Mouse (Mus musculus) stomach, embryonic 14.5 days (tissue): ENCODE data around the gene Vash2. TPM values are rescaled to one million over a fixed set of nuclear protein-coding genes. Genes with fewer than 3 reads are reported as not detected.
"Not testable (repeated sequence)": the region's sequence is repeated elsewhere in the genome, so short reads cannot be mapped to it uniquely, and the experiment has no call there.

Source experiments
- ATAC-seq: fragments of 200-750 bp; cut with Nextera tagmentation; 2 replicates; pipeline ENCODE4 v1.8.0; 2017; ENCODE audit warnings: low read depth, moderate TSS enrichment; ENCODE audit not compliant: insufficient number of reproducible peaks, insufficient read depth, low FRiP score
- H3K27ac ChIP-seq: fragments of 300-500 bp; sonication (generic); 2 replicates; pipeline ENCODE4 v1.5.1; 2014; ENCODE audit warnings: mild to moderate bottlenecking, low read length, moderate library complexity, mixed read lengths
- H3K27me3 ChIP-seq: fragments of 300-500 bp; sonication (generic); 2 replicates; pipeline ENCODE4 v1.6.1; 2014; ENCODE audit warnings: low read length, control low read depth, mixed read lengths; ENCODE audit not compliant: control insufficient read depth, insufficient read depth
- H3K36me3 ChIP-seq: fragments of 300-500 bp; sonication (generic); 2 replicates; pipeline ENCODE4 v1.6.1; 2014; ENCODE audit warnings: mild to moderate bottlenecking, control low read depth, low read length, moderate library complexity, mixed read lengths; ENCODE audit not compliant: control insufficient read depth, insufficient read depth
- H3K4me1 ChIP-seq: fragments of 300-500 bp; sonication (generic); 2 replicates; pipeline ENCODE4 v1.6.1; 2014; ENCODE audit warnings: low read length, control low read depth, mixed read lengths; ENCODE audit not compliant: control insufficient read depth, insufficient read depth
- H3K4me2 ChIP-seq: fragments of 300-500 bp; sonication (generic); replicated peaks from 2 replicates; pipeline ENCODE4 v1.6.1; 2014; ENCODE audit warnings: low read depth, low read length, control low read depth
- H3K4me3 ChIP-seq: fragments of 300-500 bp; sonication (generic); 2 replicates; pipeline ENCODE4 v1.5.1; 2014; ENCODE audit warnings: low read depth, low read length, control low read depth
- H3K9ac ChIP-seq: fragments of 300-500 bp; sonication (generic); replicated peaks from 2 replicates; pipeline ENCODE4 v1.6.1; 2014; ENCODE audit warnings: low read depth, mild to moderate bottlenecking, control low read depth, low read length, moderate library complexity, mixed read lengths
- H3K9me3 ChIP-seq: fragments of 300-500 bp; sonication (generic); 2 replicates; pipeline ENCODE4 v1.6.1; 2016; ENCODE audit warnings: low read depth, low read length, control low read depth; ENCODE audit not compliant: control insufficient read depth
- WGBS: fragments of 180-500 bp; shearing (Covaris S2); extraction: QIAGEN DNeasy Blood & Tissue Kit; methylation state at CpG from one replicate; pipeline ENCODE4 v1.1.7; 2014; 5-methylcytosine and 5-hydroxymethylcytosine counted together
- polyA plus RNA-seq: library from polyadenylated mRNA; unstranded; fragments of >200 nt; fragmentation: Nextera tagmentation; extraction: Ambion mirVana; gene quantifications from 2 replicates; pipeline ENCODE4 v1.2.1, GENCODE M21; 2014

Gene Vash2
- 33.5 and 35.3 TPM in 2 replicates for polyA plus RNA-seq

DNA sequence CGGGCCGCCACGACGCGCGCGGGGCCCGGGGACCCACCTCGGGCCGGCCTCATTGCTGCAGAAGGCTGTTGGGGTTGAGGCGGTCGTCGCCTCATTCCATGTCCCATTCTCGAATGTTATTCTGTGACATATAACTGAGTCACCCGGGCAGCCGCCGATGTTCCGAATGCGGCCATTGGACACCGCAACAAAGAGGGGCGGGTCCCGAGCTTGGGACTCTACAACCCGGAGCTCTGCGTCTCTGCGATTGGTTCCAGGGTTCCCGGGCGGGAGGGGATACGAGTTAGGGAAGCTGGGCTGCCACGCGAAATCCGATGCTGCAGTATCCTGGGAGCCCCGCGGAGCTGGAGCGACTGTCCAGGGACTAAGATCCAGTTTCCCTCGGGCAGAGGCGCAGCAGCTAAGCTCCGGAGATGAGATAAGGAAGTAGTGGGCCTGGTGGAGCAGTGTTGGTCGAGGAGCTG lies at the start of gene Vash2:
Gene Vash2, minus strand, starts transcription at position 197 of the 464 bp plus-strand sequence.
- H3K4me1 ChIP-seq: peaks cover 11% of the 10 kb centered on the region
- no peaks in the 10 kb centered on the region for H3K27me3 ChIP-seq
- ATAC-seq: peak; percentile 96
- peak within 1 kb of the TSS; percentile 68 for H3K4me3 ChIP-seq
- H3K9ac ChIP-seq: peak within 1 kb of the TSS; percentile 84
- under 1% methylated on average over 31 of the region's 38 CpGs for WGBS
- no peaks in the 10 kb centered on the region for H3K9me3 ChIP-seq
- peak within 1 kb of the TSS; percentile 80 for H3K4me2 ChIP-seq
- H3K27ac ChIP-seq: peak within 1 kb of the TSS; percentile 88
- peaks cover 2% of the 10 kb centered on the region; the same call in 1 of the 2 replicates for H3K36me3 ChIP-seq

DNA sequence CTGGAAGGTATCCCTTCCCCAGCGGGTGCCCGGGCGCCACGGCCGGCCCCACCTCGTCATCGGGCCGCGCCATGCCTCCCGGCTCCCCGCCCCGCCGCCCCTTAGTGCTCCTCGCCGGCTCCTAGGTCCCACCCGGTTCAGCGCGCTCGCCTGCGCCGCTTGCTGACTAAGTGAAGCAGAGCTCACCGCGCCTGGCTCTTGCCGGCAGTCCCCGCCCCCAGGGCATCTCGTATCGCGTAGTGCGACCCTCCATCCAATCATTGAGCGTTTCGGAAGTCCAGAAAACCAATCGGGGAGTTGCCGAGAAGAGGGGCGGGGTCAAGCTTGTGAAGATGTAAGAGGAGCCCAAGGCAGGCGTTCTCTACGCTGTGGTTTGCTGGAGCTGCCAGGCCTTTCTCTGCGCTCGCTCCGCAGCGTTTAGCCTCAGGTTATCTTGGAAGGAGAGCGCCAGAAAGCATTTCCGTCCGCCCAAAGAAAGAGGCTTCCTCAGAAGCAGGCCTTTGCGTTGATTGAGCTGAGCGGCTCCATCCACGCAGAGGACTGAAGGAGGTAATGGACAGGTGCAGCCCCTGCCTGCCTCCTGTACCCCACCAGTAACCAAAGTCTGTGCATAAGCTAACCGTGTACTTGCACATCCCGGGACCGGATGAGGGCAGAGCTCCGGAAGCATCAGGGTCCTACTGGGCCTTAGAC lies 47.1 kb upstream of the Vash2 start, which contains the start of gene Flvcr1:
Gene Flvcr1, minus strand, starts transcription at position 138 of the 693 bp plus-strand sequence.
- Histone ChIP-seq H3K4me1 (peaks cover 12% of the 10 kb centered on the region), H3K9ac (peak within 1 kb of the TSS; percentile 54), H3K4me3 (peak within 1 kb of the TSS; percentile 61), H3K4me2 (peak within 1 kb of the TSS; percentile 73), H3K36me3 (no peaks in the 10 kb centered on the region), H3K27ac (peak within 1 kb of the TSS; percentile 90), H3K27me3 (no peaks in the 10 kb centered on the region), H3K9me3 (no peaks in the 10 kb centered on the region)
- ATAC-seq: peak; percentile 98
- WGBS: under 1% methylated on average over 45 of the region's 50 CpGs

DNA sequence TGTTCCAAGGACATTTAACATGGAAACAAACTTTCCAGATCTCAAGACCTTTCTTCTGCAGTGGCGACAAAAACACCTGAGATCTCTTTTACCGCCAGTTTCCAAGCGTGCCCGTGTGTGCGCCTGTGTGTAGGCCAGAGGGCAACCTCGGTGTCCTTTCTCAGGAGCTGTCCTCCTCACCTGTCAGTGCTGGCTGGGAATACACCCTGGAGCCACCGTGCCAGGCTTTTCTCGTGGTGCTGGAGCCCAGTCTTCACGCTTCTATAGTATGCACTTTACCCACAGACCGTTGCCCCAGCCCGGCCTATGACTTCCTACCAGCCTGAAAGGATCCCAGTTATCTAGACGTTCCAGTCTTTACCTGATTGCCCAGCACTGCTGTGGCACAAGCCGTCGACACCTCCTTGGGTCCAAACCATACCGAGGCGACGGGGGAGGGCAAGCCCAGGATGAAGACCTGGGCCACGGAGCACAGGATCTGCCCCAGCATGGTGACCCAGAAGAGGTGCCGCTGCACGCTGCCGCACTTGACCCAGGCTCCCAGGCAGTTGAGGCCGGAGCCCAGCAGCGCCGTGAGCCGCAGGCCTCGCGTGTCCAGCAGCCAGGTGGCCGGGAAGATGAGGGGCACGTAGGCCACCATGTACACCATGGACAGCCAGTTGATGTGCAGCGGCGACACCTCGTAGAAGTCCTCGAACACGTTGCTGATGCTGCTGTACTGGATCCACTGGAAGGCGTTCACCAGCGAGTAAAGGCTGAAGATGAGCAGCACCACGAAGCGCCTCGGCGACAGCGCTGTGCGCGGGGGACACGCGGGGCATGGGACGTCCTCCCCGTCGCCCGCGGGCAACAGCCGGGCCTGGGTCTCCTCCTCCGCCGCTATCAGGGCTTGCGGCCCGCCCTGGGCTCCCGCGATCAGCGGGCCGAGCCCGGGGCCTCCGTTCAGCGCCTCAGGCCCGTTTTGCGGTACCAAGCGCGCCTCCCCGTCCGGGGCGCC lies 46.2 kb upstream of the Vash2 start:
- Histone ChIP-seq H3K9me3 (no peaks in the 10 kb centered on the region), H3K27ac (peak overlapping the region; percentile 52; the same call in 1 of the 2 replicates), H3K9ac (peak overlapping the region; percentile 54), H3K36me3 (no peaks in the 10 kb centered on the region), H3K4me2 (peak overlapping the region; percentile 73), H3K4me1 (peaks cover 12% of the 10 kb centered on the region), H3K27me3 (no peaks in the 10 kb centered on the region), H3K4me3 (peak overlapping the region; percentile 61)
- 3% methylated on average over 61 of the region's 69 CpGs for WGBS
- peak; percentile 10; the same call in 1 of the 2 replicates for ATAC-seq

DNA sequence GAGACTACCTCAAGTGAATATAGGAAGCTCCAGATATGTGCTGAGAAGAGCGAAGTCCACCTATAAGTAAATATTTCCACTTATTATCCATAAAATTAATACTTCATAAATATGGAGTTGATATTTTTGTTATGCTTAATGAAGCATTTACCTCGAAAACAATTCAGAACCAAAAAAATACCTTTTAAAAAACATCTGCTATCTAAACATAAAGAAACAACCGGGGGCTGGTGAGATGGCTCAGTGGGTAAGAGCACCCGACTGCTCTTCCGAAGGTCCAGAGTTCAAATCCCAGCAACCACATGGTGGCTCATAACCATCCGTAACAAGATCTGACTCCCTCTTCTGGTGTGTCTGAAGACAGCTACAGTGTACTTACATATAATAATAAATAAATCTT lies 44.7 kb upstream of the Vash2 start:
- ATAC-seq, H3K27ac ChIP-seq, H3K27me3 ChIP-seq, H3K4me2 ChIP-seq, H3K9me3 ChIP-seq, H3K4me3 ChIP-seq, H3K36me3 ChIP-seq, H3K9ac ChIP-seq: not testable (repeated sequence)
- 90% methylated on average over 5 of the region's 6 CpGs for WGBS
- peaks cover 12% of the 10 kb centered on the region for H3K4me1 ChIP-seq

- Histone ChIP-seq H3K36me3 (no peaks in the 10 kb centered on the region), H3K4me2 (no peak overlapping the region), H3K9me3 (no peaks in the 10 kb centered on the region), H3K27me3 (no peaks in the 10 kb centered on the region), H3K4me1 (peaks cover 12% of the 10 kb centered on the region), H3K9ac (no peak overlapping the region), H3K27ac (no peak overlapping the region), H3K4me3 (no peak overlapping the region)
- WGBS: 84% methylated on average over 2 of the region's 2 CpGs
- ATAC-seq: no peak
These were observed 44.0 kb upstream of the Vash2 start for GRCm38 (mm10) chr1:191023140-191023539.

- H3K9ac ChIP-seq: no peak overlapping the region
- no peak overlapping the region for H3K27ac ChIP-seq
- 89% methylated on average over 7 of the region's 7 CpGs for WGBS
- no peaks in the 10 kb centered on the region for H3K27me3 ChIP-seq
- no peaks in the 10 kb centered on the region for H3K9me3 ChIP-seq
- no peaks in the 10 kb centered on the region for H3K36me3 ChIP-seq
- H3K4me1 ChIP-seq: peaks cover 6% of the 10 kb centered on the region
- no peak overlapping the region for H3K4me2 ChIP-seq
- no peak overlapping the region for H3K4me3 ChIP-seq
- ATAC-seq: no peak
These were observed 41.9 kb upstream of the Vash2 start for GRCm38 (mm10) chr1:191021016-191021415.

DNA sequence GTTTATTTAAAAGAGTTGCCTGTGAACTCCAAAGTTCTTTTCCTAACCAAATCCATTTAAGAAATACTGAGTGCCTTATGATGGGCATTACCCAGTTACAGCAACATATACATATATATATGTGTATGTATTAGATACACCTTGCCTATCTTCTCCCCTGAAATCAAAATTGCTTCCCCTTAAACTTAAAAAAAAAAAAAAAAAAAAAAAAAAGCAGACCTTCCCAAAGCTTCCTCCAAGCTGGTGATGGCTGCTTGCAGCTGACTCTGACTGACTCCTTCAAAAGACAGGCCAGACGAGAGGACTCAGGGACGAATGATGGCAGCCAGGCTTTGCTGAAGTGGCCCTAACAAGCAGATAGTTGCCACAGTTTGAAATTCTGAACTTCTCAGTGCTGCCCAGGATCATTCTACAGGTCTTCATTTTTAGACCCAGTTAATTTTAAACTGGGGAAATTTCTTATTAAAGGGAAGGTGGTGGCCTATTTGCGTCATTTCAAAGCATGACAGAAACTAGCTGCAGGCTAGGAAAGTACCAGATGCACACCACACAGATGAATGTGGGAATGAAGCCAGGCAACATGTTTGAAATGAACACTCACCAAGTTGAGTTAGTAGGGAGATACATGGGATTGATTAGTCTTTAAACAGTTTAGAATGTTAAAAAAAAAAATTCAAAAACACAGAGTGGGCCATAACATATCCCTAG lies 41.3 kb upstream of the Vash2 start:
- no peak overlapping the region for H3K4me3 ChIP-seq
- WGBS: 87% methylated on average over 3 of the region's 3 CpGs
- H3K9ac ChIP-seq: no peak overlapping the region
- no peak overlapping the region for H3K4me2 ChIP-seq
- no peak overlapping the region for H3K27ac ChIP-seq
- peaks cover 6% of the 10 kb centered on the region for H3K4me1 ChIP-seq
- no peaks in the 10 kb centered on the region for H3K36me3 ChIP-seq
- no peaks in the 10 kb centered on the region for H3K27me3 ChIP-seq
- no peaks in the 10 kb centered on the region for H3K9me3 ChIP-seq
- no peak for ATAC-seq

DNA sequence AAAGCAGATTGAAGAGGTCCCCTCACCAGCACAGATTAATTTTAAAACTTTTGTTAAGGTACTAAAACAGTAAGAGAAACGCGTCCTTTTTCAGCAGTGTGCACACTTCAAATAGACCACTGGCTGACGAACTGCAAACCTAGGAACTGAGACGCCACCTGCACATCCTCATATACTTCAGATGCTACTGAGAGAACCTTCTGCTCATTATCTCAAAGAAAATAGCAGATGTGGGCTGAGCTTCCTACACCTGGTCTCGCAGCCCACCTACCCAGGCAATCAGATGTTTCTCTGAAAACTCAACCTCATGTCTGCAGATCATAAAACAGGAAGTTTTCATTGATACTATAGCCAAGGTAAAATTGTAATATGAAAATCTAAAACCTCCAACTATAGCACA lies 40.7 kb upstream of the Vash2 start:
- no peak for ATAC-seq
- H3K9me3 ChIP-seq: no peaks in the 10 kb centered on the region
- H3K4me1 ChIP-seq: peaks cover under 1% of the 10 kb centered on the region; the same call in 1 of the 2 replicates

More for the DNA sequence above, 40.7 kb upstream of the Vash2 start:
- Histone ChIP-seq H3K9ac (no peak overlapping the region), H3K27me3 (no peaks in the 10 kb centered on the region), H3K4me2 (no peak overlapping the region), H3K36me3 (no peaks in the 10 kb centered on the region; the same call in 1 of the 2 replicates), H3K4me3 (no peak overlapping the region), H3K27ac (no peak overlapping the region)
- WGBS: 89% methylated on average over 5 of the region's 5 CpGs
